Mouse (Mus musculus): ENCODE data around the gene Acer2. TPM values are rescaled to one million over a fixed set of nuclear protein-coding genes. Genes with fewer than 3 reads are reported as not detected.
"Not testable (repeated sequence)": the region's sequence is repeated elsewhere in the genome, so short reads cannot be mapped to it uniquely, and the experiment has no call there.

Acer2 gene
- polyA plus RNA-seq (2014; fragmentation: Nextera tagmentation; extraction: Ambion mirVana) = 12.8 and 13.6 TPM in 2 replicates

DNA sequence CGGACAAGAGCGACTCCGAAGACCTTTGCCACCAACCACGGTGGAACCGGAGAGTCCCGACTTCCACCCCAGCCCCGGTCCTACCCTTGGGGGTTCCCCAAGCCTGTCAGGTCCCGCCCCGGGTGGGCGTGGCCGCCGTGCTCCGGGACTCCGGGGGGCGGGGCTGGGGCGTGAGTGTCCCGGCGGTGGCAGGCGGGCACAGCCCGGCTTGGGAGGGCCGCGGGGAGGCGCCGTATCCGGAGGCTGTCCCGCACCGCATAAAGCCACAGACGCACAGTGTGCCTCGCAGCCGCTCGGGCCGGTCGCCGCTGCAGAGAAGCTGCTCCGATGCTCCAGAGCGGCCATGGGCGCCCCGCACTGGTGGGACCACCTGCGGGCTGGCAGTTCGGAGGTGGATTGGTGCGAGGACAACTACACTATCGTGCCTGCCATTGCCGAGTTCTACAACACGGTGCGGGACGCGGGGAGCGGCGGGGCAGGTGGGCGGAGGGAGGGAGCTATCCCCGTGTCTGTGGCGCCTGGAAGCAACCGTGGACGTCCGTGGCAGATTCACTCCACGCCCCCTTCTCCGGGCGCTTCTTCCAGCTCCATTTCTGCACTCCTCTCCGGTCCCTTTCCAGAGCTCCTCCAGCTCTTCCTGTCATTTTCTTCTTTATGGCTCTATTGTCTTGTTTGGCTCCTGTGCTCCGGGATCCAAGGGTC lies at the start of gene Acer2:
TSS of gene Acer2 (plus strand) at position 251 of the 702 bp plus-strand sequence.
- Histone ChIP-seq H3K9ac (ENCODE audit: low read length) (peak within 1 kb of the TSS; percentile 77), H3K9me3 (replicated peaks; ENCODE audit: control insufficient read depth, low read length) (no peaks in the 10 kb centered on the region), H3K4me3 (ENCODE audit: low read depth, low read length) (peak within 1 kb of the TSS; percentile 63), H3K27me3 (replicated peaks; ENCODE audit: control insufficient read depth, insufficient read depth, low read length) (no peaks in the 10 kb centered on the region), H3K36me3 (ENCODE audit: control insufficient read depth, insufficient read depth, low read length) (no peaks in the 10 kb centered on the region), H3K4me1 (ENCODE audit: control insufficient read depth, insufficient read depth, low read length) (0 out of 2 replicates have a peak, but pooled peaks cover 2% of the 10 kb centered on the region), H3K4me2 (ENCODE audit: low read length) (peak within 1 kb of the TSS; percentile 91), H3K27ac (ENCODE audit: low read depth, low read length) (no peak within 1 kb of the TSS)
- under 1% methylated on average over 45 of the region's 60 CpGs for WGBS
- peak; percentile 92 for ATAC-seq
- DNase-seq (ENCODE audit: low spot score) = peak; percentile 83

GRCm38 (mm10) chr4:86825143-86825542 lies 49.1 kb upstream of the Acer2 start:
- no peak overlapping the region for H3K27ac ChIP-seq (ENCODE audit: low read depth, low read length)
- DNase-seq (ENCODE audit: low spot score) = no peak
- H3K36me3 ChIP-seq (ENCODE audit: control insufficient read depth, insufficient read depth, low read length) = peaks cover 47% of the 10 kb centered on the region
- H3K27me3 ChIP-seq (replicated peaks; ENCODE audit: control insufficient read depth, insufficient read depth, low read length) = no peaks in the 10 kb centered on the region
- ATAC-seq = no peak
- H3K4me2 ChIP-seq (ENCODE audit: low read length) = no peak overlapping the region
- H3K4me3 ChIP-seq (ENCODE audit: low read depth, low read length) = no peak overlapping the region
- H3K4me1 ChIP-seq (ENCODE audit: control insufficient read depth, insufficient read depth, low read length) = no peaks in the 10 kb centered on the region
- H3K9me3 ChIP-seq (replicated peaks; ENCODE audit: control insufficient read depth, low read length) = no peaks in the 10 kb centered on the region
- 90% methylated on average over 7 of the region's 7 CpGs for WGBS
- no peak overlapping the region for H3K9ac ChIP-seq (ENCODE audit: low read length)

GRCm38 (mm10) chr4:86831896-86832295 lies 42.3 kb upstream of the Acer2 start:
- H3K9me3 ChIP-seq (replicated peaks; ENCODE audit: control insufficient read depth, low read length) = no peaks in the 10 kb centered on the region
- H3K27ac ChIP-seq (ENCODE audit: low read depth, low read length) = no peak overlapping the region
- ATAC-seq = no peak
- H3K4me1 ChIP-seq (ENCODE audit: control insufficient read depth, insufficient read depth, low read length) = no peaks in the 10 kb centered on the region
- no peaks in the 10 kb centered on the region for H3K27me3 ChIP-seq (replicated peaks; ENCODE audit: control insufficient read depth, insufficient read depth, low read length)
- peaks cover 44% of the 10 kb centered on the region for H3K36me3 ChIP-seq (ENCODE audit: control insufficient read depth, insufficient read depth, low read length)
- H3K4me3 ChIP-seq (ENCODE audit: low read depth, low read length) = no peak overlapping the region
- 97% methylated on average over 2 of the region's 2 CpGs for WGBS
- no peak overlapping the region for H3K9ac ChIP-seq (ENCODE audit: low read length)
- no peak for DNase-seq (ENCODE audit: low spot score)
- H3K4me2 ChIP-seq (ENCODE audit: low read length) = no peak overlapping the region

- H3K9me3 ChIP-seq (replicated peaks; ENCODE audit: control insufficient read depth, low read length); H3K4me2 ChIP-seq (ENCODE audit: low read length); H3K4me3 ChIP-seq (ENCODE audit: low read depth, low read length); H3K27ac ChIP-seq (ENCODE audit: low read depth, low read length); ATAC-seq; H3K4me1 ChIP-seq (ENCODE audit: control insufficient read depth, insufficient read depth, low read length); H3K27me3 ChIP-seq (replicated peaks; ENCODE audit: control insufficient read depth, insufficient read depth, low read length); H3K9ac ChIP-seq (ENCODE audit: low read length); DNase-seq (ENCODE audit: low spot score): not testable (repeated sequence)
- peaks cover 59% of the 10 kb centered on the region for H3K36me3 ChIP-seq (ENCODE audit: control insufficient read depth, insufficient read depth, low read length)
- 98% methylated on average over 2 of the region's 2 CpGs for WGBS
These were observed 33.1 kb upstream of the Acer2 start for GRCm38 (mm10) chr4:86841141-86841540.

GRCm38 (mm10) chr4:86845384-86845783 lies 28.8 kb upstream of the Acer2 start:
- H3K4me1 ChIP-seq (ENCODE audit: control insufficient read depth, insufficient read depth, low read length) = no peaks in the 10 kb centered on the region
- WGBS = 98% methylated on average over 3 of the region's 3 CpGs
- no peaks in the 10 kb centered on the region for H3K27me3 ChIP-seq (replicated peaks; ENCODE audit: control insufficient read depth, insufficient read depth, low read length)
- H3K4me3 ChIP-seq (ENCODE audit: low read depth, low read length) = no peak overlapping the region
- ATAC-seq (no peak), DNase-seq (ENCODE audit: low spot score) (no peak)
- H3K9me3 ChIP-seq (replicated peaks; ENCODE audit: control insufficient read depth, low read length) = no peaks in the 10 kb centered on the region
- peaks cover 48% of the 10 kb centered on the region for H3K36me3 ChIP-seq (ENCODE audit: control insufficient read depth, insufficient read depth, low read length)
- no peak overlapping the region for H3K4me2 ChIP-seq (ENCODE audit: low read length)
- H3K9ac ChIP-seq (ENCODE audit: low read length) = no peak overlapping the region
- no peak overlapping the region for H3K27ac ChIP-seq (ENCODE audit: low read depth, low read length)

DNA sequence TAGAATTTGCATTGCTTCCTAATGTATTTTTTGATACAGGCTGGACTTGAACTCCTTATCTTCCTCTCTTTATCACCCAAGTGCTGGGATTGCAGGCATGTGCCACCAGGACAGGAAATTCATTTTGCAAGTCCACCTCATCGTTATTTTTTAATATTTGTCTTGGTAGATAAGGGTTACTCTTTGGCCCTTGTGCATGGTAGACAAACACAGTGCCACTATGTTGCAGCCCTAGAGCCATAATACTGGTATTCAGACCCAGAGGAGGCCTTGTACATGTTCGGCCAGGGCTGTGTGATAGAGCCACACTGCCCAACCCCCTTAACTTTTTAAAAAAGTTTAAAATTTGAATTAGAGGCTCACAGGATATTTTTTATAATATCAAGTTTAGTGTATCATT lies 26.9 kb upstream of the Acer2 start:
- H3K36me3 ChIP-seq (ENCODE audit: control insufficient read depth, insufficient read depth, low read length) = peaks cover 44% of the 10 kb centered on the region
- no peak overlapping the region for H3K27ac ChIP-seq (ENCODE audit: low read depth, low read length)
- no peak for DNase-seq (ENCODE audit: low spot score)
- no peak overlapping the region for H3K9ac ChIP-seq (ENCODE audit: low read length)
- ATAC-seq = no peak
- no peak overlapping the region for H3K4me3 ChIP-seq (ENCODE audit: low read depth, low read length)
- no peaks in the 10 kb centered on the region for H3K27me3 ChIP-seq (replicated peaks; ENCODE audit: control insufficient read depth, insufficient read depth, low read length)
- no peaks in the 10 kb centered on the region for H3K9me3 ChIP-seq (replicated peaks; ENCODE audit: control insufficient read depth, low read length)
- no peak overlapping the region for H3K4me2 ChIP-seq (ENCODE audit: low read length)
- no peaks in the 10 kb centered on the region for H3K4me1 ChIP-seq (ENCODE audit: control insufficient read depth, insufficient read depth, low read length)
- WGBS = 95% methylated on average over 2 of the region's 2 CpGs

DNA sequence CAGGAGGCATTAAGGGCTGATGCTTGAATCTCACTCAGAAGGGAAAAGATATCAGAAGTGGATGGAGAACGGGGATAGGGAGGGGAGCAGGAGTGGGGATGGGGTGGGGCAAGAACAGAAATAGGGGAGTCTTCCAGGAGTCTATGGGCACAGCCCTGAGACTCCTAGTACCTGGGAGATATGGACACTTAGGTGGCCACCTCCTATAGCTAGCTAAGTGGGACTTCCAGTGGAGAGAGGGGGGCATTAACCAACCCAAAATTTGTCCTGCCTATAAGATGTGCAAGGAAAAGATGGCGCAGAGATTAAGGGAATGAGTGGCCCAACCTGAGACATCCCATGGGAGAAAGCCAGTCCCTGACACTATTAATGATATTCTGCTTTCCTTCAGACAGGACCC lies 22.9 kb upstream of the Acer2 start:
- H3K27me3 ChIP-seq (replicated peaks; ENCODE audit: control insufficient read depth, insufficient read depth, low read length) = no peaks in the 10 kb centered on the region
- no peak overlapping the region for H3K9ac ChIP-seq (ENCODE audit: low read length)
- H3K27ac ChIP-seq (ENCODE audit: low read depth, low read length) = no peak overlapping the region
- H3K36me3 ChIP-seq (ENCODE audit: control insufficient read depth, insufficient read depth, low read length) = peaks cover 53% of the 10 kb centered on the region
- no peak overlapping the region for H3K4me3 ChIP-seq (ENCODE audit: low read depth, low read length)
- ATAC-seq (peak; percentile 24; the same call in 1 of the 2 replicates), DNase-seq (ENCODE audit: low spot score) (no peak)
- WGBS = 88% methylated on average over 2 of the region's 2 CpGs
- H3K4me1 ChIP-seq (ENCODE audit: control insufficient read depth, insufficient read depth, low read length) = no peaks in the 10 kb centered on the region
- H3K9me3 ChIP-seq (replicated peaks; ENCODE audit: control insufficient read depth, low read length) = no peaks in the 10 kb centered on the region
- H3K4me2 ChIP-seq (ENCODE audit: low read length) = no peak overlapping the region

DNA sequence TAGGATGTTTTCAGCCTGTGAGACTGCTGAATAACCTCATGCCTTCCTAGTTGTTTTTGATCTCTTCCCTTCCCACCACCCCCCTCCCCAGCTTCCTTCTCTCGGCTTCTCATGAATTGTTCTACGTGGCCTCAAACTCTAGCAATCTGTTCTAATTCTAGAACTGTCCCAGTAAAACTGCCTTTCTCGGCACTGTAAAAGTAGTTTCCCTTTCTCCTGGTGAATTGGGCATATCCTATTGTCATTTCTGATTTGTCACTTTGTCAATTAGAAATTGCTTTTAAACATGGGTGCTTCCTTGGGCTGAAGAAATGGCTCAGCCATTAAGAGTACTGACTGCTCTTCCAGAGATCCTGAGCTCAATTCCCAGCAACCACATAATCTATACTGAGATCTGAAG lies 22.2 kb upstream of the Acer2 start:
- Histone ChIP-seq H3K36me3 (ENCODE audit: control insufficient read depth, insufficient read depth, low read length) (peaks cover 51% of the 10 kb centered on the region), H3K27ac (ENCODE audit: low read depth, low read length) (no peak overlapping the region), H3K27me3 (replicated peaks; ENCODE audit: control insufficient read depth, insufficient read depth, low read length) (no peaks in the 10 kb centered on the region), H3K4me3 (ENCODE audit: low read depth, low read length) (no peak overlapping the region), H3K4me1 (ENCODE audit: control insufficient read depth, insufficient read depth, low read length) (no peaks in the 10 kb centered on the region), H3K4me2 (ENCODE audit: low read length) (no peak overlapping the region), H3K9ac (ENCODE audit: low read length) (no peak overlapping the region), H3K9me3 (replicated peaks; ENCODE audit: control insufficient read depth, low read length) (no peaks in the 10 kb centered on the region)
- no peak for ATAC-seq
- WGBS = 76% methylated on average over 3 of the region's 3 CpGs
- DNase-seq (ENCODE audit: low spot score) = no peak

- ATAC-seq = no peak
- no peak for DNase-seq (ENCODE audit: low spot score)
- H3K9me3 ChIP-seq (replicated peaks; ENCODE audit: control insufficient read depth, low read length) = no peaks in the 10 kb centered on the region
- no peak overlapping the region for H3K4me2 ChIP-seq (ENCODE audit: low read length)
- no peaks in the 10 kb centered on the region for H3K27me3 ChIP-seq (replicated peaks; ENCODE audit: control insufficient read depth, insufficient read depth, low read length)
- no peak overlapping the region for H3K27ac ChIP-seq (ENCODE audit: low read depth, low read length)
- peaks cover 45% of the 10 kb centered on the region for H3K36me3 ChIP-seq (ENCODE audit: control insufficient read depth, insufficient read depth, low read length)
- H3K4me1 ChIP-seq (ENCODE audit: control insufficient read depth, insufficient read depth, low read length) = peaks cover 1% of the 10 kb centered on the region; the same call in 1 of the 2 replicates
- no peak overlapping the region for H3K4me3 ChIP-seq (ENCODE audit: low read depth, low read length)
- WGBS = 96% methylated on average over 4 of the region's 4 CpGs
- H3K9ac ChIP-seq (ENCODE audit: low read length) = no peak overlapping the region
These were observed 21.2 kb upstream of the Acer2 start for GRCm38 (mm10) chr4:86852813-86853590.
